Mouse (Mus musculus) kidney, adult 2 months (tissue): ENCODE measurements at regions not wholly inside any gene's neighbourhood (a gene's known extent, or its start where the extent isn't known, plus 50 kb on each side); places are given as distances from the start of the nearest gene placed in this dataset.

Experiments used
- DNase-seq: peaks from one replicate; pipeline ENCODE4 v3.0.0; 2021
- H3K27ac ChIP-seq: fragments of 200-500 bp; 2 replicates; pipeline ENCODE4 v1.5.1; 2012; ENCODE audit warnings: low read depth, low read length, control low read depth, inconsistent platforms; ENCODE audit not compliant: insufficient read depth
- H3K27me3 ChIP-seq: fragments of 200-500 bp; replicated peaks from 2 replicates; pipeline ENCODE4 v1.6.1; 2012; ENCODE audit warnings: mild to moderate bottlenecking, moderate library complexity, low read length, inconsistent platforms; ENCODE audit not compliant: control insufficient read depth, insufficient read depth
- H3K36me3 ChIP-seq: fragments of 200-500 bp; 2 replicates; pipeline ENCODE4 v1.6.1; 2012; ENCODE audit warnings: mild to moderate bottlenecking, moderate library complexity, low read length, inconsistent platforms; ENCODE audit not compliant: control insufficient read depth, insufficient read depth
- H3K4me1 ChIP-seq: fragments of 200-500 bp; 2 replicates; pipeline ENCODE4 v1.6.1; 2011; ENCODE audit warnings: low read length; ENCODE audit not compliant: control insufficient read depth, insufficient read depth
- H3K4me3 ChIP-seq: fragments of 200-500 bp; 2 replicates; pipeline ENCODE4 v1.5.1; 2011; ENCODE audit warnings: mild to moderate bottlenecking, low read depth, low read length, control low read depth; ENCODE audit not compliant: insufficient read depth
- CTCF ChIP-seq: fragments of 200-500 bp; conservative IDR thresholded peaks from 2 replicates; pipeline ENCODE4 v1.5.1; 2011; ENCODE audit warnings: low read depth, mild to moderate bottlenecking, control low read depth, low read length, moderate library complexity, mixed read lengths; ENCODE audit not compliant: insufficient read depth, insufficient read length
- POLR2A ChIP-seq: fragments of 200-500 bp; IDR thresholded peaks from one replicate; pipeline ENCODE4 v1.6.1; 2011; ENCODE audit warnings: low read depth, low read length, control low read depth
- WGBS: fragments of 180-500 bp; shearing (Covaris S2); methylation state at CpG from one replicate; pipeline ENCODE4 v1.1.7; 2018; 5-methylcytosine and 5-hydroxymethylcytosine counted together

DNA sequence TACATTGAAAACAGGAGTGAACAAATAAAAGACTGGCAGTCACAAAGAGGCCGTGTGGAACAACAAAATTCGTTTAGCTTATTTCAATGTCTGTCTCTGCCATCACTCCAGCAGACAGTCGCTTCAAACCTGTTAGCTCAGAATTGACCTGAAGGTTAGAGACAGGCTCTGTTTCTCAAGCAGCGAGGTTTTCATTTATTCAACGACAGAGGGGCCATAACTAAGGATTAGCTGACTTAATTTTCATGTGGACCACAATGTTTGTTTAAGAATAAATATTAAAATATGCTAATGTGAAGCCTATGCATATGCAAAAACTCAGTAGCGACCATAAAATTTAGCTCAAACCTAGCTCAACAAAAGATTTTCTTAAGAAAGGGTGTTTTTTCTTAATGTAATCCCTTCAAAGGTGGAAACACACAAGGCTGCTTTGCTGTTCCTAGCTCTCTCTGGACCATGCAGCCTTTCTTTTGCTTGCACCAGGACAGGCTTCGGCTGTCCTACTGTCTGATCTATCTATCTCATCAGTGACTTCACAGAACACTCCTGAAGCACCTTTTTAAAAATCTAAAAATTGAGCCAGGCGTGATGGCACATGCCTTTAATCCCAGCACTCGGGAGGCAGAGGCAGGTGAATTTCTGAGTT lies 135.5 kb downstream of the Rwdd3 start:
- Histone ChIP-seq H3K36me3 (no peaks in the 10 kb centered on the region), H3K4me3 (no peak overlapping the region), H3K4me1 (no peaks in the 10 kb centered on the region), H3K27ac (no peak overlapping the region), H3K27me3 (no peaks in the 10 kb centered on the region)
- 75% methylated on average over 9 of the region's 9 CpGs for WGBS
- TF ChIP-seq CTCF (no peak), POLR2A (no peak)
- DNase-seq = no peak

DNA sequence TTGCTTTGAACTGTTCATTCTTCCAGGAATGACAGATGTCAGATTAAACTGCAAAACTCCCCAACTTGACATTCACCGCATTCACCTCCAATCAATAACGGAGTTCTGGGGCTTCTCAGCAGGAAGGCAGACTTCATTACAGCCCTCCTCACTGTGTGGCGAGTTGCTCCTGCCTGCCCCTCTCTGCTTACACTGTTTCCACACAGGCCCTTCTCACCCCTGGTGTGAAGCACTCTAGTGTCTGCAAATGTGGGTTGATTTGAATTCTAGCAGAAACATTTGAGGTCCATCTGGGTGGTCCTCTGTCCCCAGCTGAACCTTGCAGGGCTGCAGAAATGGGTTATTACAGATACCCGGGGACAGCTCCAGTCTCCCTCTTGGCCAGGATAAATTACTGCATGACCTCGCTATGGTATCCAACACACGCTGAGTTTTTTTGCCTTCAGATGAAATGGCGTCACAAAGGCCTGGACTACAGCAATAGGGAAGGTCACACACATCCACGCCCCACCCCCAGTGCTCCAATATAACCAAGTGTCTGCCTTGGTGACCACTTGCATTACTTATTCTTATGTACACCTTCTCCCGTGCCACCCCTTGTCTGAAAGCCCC lies 145.8 kb downstream of the Rwdd3 start:
- Histone ChIP-seq H3K27me3 (no peaks in the 10 kb centered on the region; the same call in 1 of the 2 replicates), H3K4me3 (no peak overlapping the region), H3K27ac (no peak overlapping the region), H3K36me3 (no peaks in the 10 kb centered on the region), H3K4me1 (no peaks in the 10 kb centered on the region)
- no peak for TF ChIP-seq CTCF
- 73% methylated on average over 9 of the region's 9 CpGs for whole genome bisulfite sequencing
- DNase-seq = no peak

DNA sequence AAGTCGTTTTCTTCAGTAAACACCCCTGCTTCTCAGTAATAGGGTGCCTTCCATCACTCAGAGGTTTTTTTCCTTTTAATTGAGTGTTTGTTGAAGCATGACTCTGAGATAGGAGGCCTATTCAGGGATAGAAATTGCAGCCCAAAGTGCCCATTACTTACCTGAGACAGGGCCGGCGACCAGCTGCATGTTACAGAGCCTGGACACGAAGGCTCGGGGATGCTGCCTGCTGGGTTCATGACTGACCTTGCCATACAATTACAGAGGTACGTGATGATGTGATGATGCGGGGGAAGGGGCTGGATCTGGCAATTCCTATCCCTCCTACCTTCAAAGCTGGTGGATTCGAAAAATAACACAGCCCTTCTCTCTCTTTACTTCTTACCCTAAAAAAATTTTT lies 146.7 kb downstream of the Rwdd3 start:
- H3K36me3 ChIP-seq = no peaks in the 10 kb centered on the region
- no peak for TF ChIP-seq CTCF
- no peak for TF ChIP-seq POLR2A
- no peaks in the 10 kb centered on the region; the same call in 1 of the 2 replicates for H3K27me3 ChIP-seq
- no peaks in the 10 kb centered on the region for H3K4me1 ChIP-seq
- 47% methylated on average over 8 of the region's 8 CpGs for WGBS
- no peak for DNase-seq
- no peak overlapping the region for H3K27ac ChIP-seq
- no peak overlapping the region for H3K4me3 ChIP-seq

DNA sequence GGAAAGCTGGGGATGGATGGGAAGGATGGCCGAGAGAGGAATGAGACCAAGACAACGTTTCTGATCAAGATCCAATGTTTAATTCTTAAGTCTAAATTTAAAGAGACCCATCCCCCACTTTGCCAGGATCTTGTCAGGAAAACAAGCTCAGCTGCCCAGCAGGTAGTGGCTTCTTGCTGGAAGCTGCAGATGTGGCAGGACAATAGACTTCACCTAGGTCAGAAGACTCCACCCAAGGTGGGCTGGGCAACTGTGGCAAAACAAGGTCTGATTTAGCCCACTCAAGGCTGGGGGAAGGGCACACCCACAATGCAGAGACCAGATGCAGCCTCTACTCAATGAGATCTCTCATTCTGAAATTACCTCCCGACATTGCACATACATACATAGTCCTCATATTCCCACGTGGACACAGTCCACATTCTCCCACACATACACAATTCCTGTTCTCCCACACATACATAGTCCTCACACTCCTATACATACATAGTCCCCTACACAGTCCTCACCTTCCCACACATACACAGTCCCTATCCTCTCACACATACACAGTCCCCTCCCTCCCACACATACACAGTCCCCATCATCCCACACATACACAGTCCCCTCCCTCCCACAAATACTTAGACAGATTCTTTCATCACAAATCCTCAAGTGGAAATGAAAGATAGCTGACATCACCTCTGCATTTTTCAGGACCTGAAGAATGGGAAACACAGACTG lies 150.2 kb downstream of the Rwdd3 start:
- Histone ChIP-seq H3K4me1 (no peaks in the 10 kb centered on the region), H3K27me3 (no peaks in the 10 kb centered on the region; the same call in 1 of the 2 replicates), H3K4me3 (no peak overlapping the region), H3K36me3 (no peaks in the 10 kb centered on the region), H3K27ac (no peak overlapping the region)
- TF ChIP-seq POLR2A = no peak
- no peak for TF ChIP-seq CTCF
- DNase-seq = no peak
- WGBS = 81% methylated on average over 4 of the region's 4 CpGs

DNA sequence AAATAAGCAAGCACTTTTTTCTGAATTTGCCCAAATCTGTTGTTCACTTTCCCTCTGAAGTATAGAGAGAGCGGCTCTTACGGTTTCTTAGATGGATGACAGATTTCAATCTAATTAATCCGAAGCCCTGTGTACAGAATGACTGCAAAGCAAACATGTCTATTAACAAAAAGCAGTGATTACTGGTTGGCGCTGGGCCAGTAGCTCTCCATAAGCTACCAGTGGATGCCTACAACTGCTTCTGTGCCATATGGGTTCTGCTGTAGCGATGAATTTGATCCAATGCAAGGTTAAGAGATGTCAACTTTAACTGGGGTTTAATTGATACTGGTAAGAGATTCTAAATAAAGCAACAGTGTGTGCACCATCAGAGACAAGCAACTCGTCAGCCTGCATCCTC lies 162.3 kb downstream of the Rwdd3 start:
- 78% methylated on average over 6 of the region's 6 CpGs for WGBS
- no peaks in the 10 kb centered on the region for H3K27me3 ChIP-seq
- no peak overlapping the region for H3K4me3 ChIP-seq
- no peaks in the 10 kb centered on the region for H3K36me3 ChIP-seq
- H3K27ac ChIP-seq = no peak overlapping the region
- DNase-seq = no peak
- H3K4me1 ChIP-seq = no peaks in the 10 kb centered on the region
- TF ChIP-seq POLR2A = no peak
- no peak for TF ChIP-seq CTCF

DNA sequence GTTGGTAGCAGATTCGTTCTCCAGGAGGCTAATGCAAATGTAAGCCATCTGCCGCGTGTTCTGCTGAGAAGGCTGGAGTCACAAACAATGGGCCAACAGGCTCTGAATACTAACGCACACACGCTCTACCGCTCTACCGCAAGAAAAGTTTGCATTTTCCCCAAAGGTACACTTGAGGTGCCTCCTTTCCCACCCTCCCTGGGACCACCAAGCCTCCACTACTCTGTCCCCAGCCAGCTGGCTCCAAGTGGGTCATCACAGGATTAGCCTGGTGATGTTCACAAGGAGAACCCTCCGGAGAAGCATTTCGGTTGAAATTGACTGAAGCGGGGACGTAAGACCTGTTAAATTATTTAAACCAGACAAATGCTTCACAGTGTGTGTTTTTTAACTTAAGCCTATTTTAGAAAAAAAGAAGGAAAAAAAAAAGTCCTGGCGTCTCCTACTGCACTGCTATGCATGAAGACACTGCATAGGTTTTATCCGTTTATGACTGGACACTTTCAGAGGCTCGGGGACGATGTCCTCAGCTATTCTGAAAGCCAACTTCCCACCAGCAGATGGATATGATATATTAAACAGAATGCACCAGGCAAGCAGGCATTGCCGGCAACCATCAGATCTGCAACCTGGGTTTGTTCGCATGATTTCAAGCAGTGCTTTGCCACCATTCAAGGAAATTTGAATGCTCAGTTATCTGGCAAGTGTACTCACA lies 187.8 kb downstream of the Rwdd3 start:
- no peaks in the 10 kb centered on the region for H3K4me1 ChIP-seq
- H3K4me3 ChIP-seq = no peak overlapping the region
- WGBS = 61% methylated on average over 17 of the region's 17 CpGs
- H3K36me3 ChIP-seq = no peaks in the 10 kb centered on the region
- TF ChIP-seq POLR2A (no peak), CTCF (no peak)
- DNase-seq = no peak
- no peak overlapping the region for H3K27ac ChIP-seq
- no peaks in the 10 kb centered on the region for H3K27me3 ChIP-seq

DNA sequence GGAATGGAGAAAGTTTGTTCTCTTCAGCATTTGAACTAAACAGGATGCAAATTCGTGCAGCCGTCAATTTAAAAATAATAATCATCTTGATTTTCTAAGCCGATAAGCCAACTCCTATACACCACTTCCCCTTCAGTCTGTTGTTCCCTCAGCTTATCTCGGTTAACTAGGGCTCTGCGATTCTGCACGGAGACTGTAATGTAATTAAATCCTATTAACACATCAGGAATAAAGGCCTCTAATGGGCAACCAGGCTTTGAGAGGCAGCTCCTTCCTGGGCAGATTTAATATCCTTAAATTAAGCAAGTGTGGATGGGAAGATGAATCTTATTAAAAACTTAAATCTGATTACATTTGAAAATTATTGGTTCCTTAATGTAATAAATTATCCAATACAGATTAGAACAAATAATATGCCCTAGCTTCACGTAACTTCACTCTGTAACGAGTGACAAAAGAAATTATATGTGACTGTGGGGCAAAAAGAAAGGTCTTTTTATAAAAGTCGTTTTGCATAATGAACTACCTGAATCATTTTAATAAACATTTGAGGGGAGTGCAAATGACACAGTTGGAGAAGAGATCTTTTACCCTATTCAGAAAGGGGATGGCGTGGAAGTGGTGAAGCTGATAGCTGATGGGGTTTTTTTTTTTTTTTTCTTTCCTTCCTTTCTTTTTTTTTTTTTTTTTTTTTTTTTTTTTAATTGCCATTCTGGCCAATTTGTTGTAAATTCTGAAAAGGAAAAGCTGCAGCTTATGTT lies 188.5 kb downstream of the Rwdd3 start:
- DNase-seq = no peak
- Histone ChIP-seq H3K4me3 (no peak overlapping the region), H3K27ac (no peak overlapping the region), H3K27me3 (no peaks in the 10 kb centered on the region), H3K36me3 (no peaks in the 10 kb centered on the region), H3K4me1 (no peaks in the 10 kb centered on the region)
- no peak for TF ChIP-seq POLR2A
- no peak for TF ChIP-seq CTCF
- WGBS = 46% methylated on average over 10 of the region's 10 CpGs
